Mouse (Mus musculus) midbrain, embryonic 11.5 days (tissue): ENCODE data around the gene Nek2. TPM values are rescaled to one million over a fixed set of nuclear protein-coding genes. Genes with fewer than 3 reads are reported as not detected.

Experiments
- ATAC-seq: fragments of 200-750 bp; cut with Nextera tagmentation; 2 replicates; pipeline ENCODE4 v1.8.0; 2017; ENCODE audit warnings: moderate TSS enrichment, moderate library complexity; ENCODE audit not compliant: low FRiP score
- DNase-seq: peaks from one replicate; pipeline ENCODE4 v3.0.0; 2015; ENCODE audit warnings: low spot score; ENCODE audit errors: missing footprints
- H3K27ac ChIP-seq: fragments of 300-500 bp; sonication (generic); 2 replicates; pipeline ENCODE4 v1.5.1; 2014; ENCODE audit warnings: low read depth, low read length
- H3K27me3 ChIP-seq: fragments of 300-500 bp; sonication (generic); 2 replicates; pipeline ENCODE4 v1.6.1; 2014; ENCODE audit warnings: mild to moderate bottlenecking, low read length, moderate library complexity, mixed read lengths; ENCODE audit not compliant: control insufficient read depth, insufficient read depth
- H3K36me3 ChIP-seq: fragments of 300-500 bp; sonication (generic); 2 replicates; pipeline ENCODE4 v1.6.1; 2014; ENCODE audit warnings: mild to moderate bottlenecking, low read length, moderate library complexity, mixed read lengths; ENCODE audit not compliant: control insufficient read depth, insufficient read depth
- H3K4me1 ChIP-seq: fragments of 300-500 bp; sonication (generic); 2 replicates; pipeline ENCODE4 v1.6.1; 2014; ENCODE audit warnings: low read length; ENCODE audit not compliant: control insufficient read depth, insufficient read depth
- H3K4me2 ChIP-seq: fragments of 300-500 bp; sonication (generic); 2 replicates; pipeline ENCODE4 v1.6.1; 2014; ENCODE audit warnings: mild to moderate bottlenecking, moderate library complexity
- H3K4me3 ChIP-seq: fragments of 300-500 bp; sonication (generic); 2 replicates; pipeline ENCODE4 v1.5.1; 2014; ENCODE audit warnings: low read depth, low read length
- H3K9ac ChIP-seq: fragments of 300-500 bp; sonication (generic); 2 replicates; pipeline ENCODE4 v1.6.1; 2014; ENCODE audit warnings: low read length
- H3K9me3 ChIP-seq: fragments of 300-500 bp; sonication (generic); 2 replicates; pipeline ENCODE4 v1.6.1; 2016; ENCODE audit warnings: low read length; ENCODE audit not compliant: control insufficient read depth
- WGBS: fragments of 180-500 bp; shearing (Covaris S2); extraction: QIAGEN DNeasy Blood & Tissue Kit; methylation state at CpG from one replicate; pipeline ENCODE4 v1.1.7; 2014; 5-methylcytosine and 5-hydroxymethylcytosine counted together
- polyA plus RNA-seq: library from polyadenylated mRNA; unstranded; fragments of >200 nt; fragmentation: Nextera tagmentation; extraction: Ambion mirVana; gene quantifications from 2 replicates; pipeline ENCODE4 v1.2.1, GENCODE M21; 2014

Nek2 gene
- polyA plus RNA-seq, 1 experiment from 2014 or later: 51.7 TPM

- Histone ChIP-seq H3K9ac (no peak overlapping the region), H3K27me3 (no peaks in the 10 kb centered on the region), H3K4me1 (peaks cover 8% of the 10 kb centered on the region; the same call in 1 of the 2 replicates), H3K4me3 (no peak overlapping the region), H3K36me3 (no peaks in the 10 kb centered on the region), H3K4me2 (no peak overlapping the region), H3K9me3 (no peaks in the 10 kb centered on the region), H3K27ac (no peak overlapping the region)
- no peak for DNase-seq
- 93% methylated on average over 12 of the region's 12 CpGs for WGBS
- no peak for ATAC-seq
Measured at GRCm38 (mm10) chr1:191842247-191842646, 21.0 kb downstream of the Nek2 start.

DNA sequence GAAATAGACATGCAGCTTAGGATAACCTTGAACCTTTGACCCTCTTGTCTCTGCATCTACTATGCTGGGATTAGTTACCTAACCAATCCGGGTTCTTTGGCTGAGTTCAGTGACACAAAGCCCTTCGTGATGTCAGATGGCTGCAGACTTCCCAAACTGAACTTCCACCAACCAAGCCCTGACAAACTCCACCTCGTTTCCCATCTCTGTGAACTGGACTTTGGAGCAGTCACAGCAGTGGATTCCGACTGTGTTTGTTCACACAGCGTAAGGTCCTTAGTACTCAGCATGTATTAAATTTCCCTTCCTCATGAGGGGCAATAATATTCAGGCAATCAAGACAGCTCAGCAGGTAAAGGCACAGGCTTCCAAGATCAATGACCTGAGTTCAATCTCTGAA lies 25.4 kb downstream of the Nek2 start:
- ATAC-seq: no peak
- Histone ChIP-seq H3K9me3 (no peaks in the 10 kb centered on the region), H3K27ac (no peak overlapping the region), H3K9ac (no peak overlapping the region), H3K4me2 (no peak overlapping the region), H3K36me3 (no peaks in the 10 kb centered on the region), H3K27me3 (no peaks in the 10 kb centered on the region), H3K4me3 (no peak overlapping the region), H3K4me1 (no peaks in the 10 kb centered on the region)
- WGBS: 79% methylated on average over 5 of the region's 5 CpGs
- no peak for DNase-seq

GRCm38 (mm10) chr1:191849501-191849900 lies 28.3 kb downstream of the Nek2 start:
- Histone ChIP-seq H3K4me3 (no peak overlapping the region), H3K27ac (no peak overlapping the region), H3K36me3 (no peaks in the 10 kb centered on the region), H3K27me3 (no peaks in the 10 kb centered on the region), H3K9me3 (no peaks in the 10 kb centered on the region), H3K4me1 (no peaks in the 10 kb centered on the region), H3K4me2 (no peak overlapping the region), H3K9ac (no peak overlapping the region)
- ATAC-seq (no peak), DNase-seq (no peak)
- WGBS: 76% methylated on average over 4 of the region's 4 CpGs

DNA sequence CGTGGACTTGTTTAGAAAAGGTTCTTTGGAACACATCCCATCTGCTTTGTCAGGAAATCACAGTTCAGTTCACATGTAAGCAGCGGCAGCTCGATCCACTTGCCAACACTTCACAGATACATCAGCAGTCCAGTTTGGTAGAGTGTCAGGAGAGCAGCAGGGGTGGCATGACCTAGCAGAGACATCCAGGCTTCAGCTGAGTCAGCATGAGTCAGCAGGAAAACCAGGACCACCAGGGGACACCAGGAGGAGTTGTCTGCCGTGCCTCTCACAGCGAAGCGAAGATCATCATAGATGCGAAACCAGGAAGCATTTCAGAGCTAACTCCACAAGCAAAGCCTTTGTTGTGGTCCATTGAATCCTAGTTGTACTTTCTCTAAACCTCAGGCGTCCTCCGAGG lies 32.2 kb downstream of the Nek2 start:
- DNase-seq: no peak
- H3K27ac ChIP-seq: no peak overlapping the region
- 82% methylated on average over 9 of the region's 9 CpGs for WGBS
- no peak overlapping the region for H3K9ac ChIP-seq
- H3K4me3 ChIP-seq: no peak overlapping the region
- no peaks in the 10 kb centered on the region for H3K9me3 ChIP-seq
- no peaks in the 10 kb centered on the region for H3K27me3 ChIP-seq
- H3K4me1 ChIP-seq: no peaks in the 10 kb centered on the region
- H3K36me3 ChIP-seq: no peaks in the 10 kb centered on the region
- no peak overlapping the region for H3K4me2 ChIP-seq
- no peak for ATAC-seq

- WGBS: 87% methylated on average over 5 of the region's 5 CpGs
- no peaks in the 10 kb centered on the region for H3K4me1 ChIP-seq
- H3K4me3 ChIP-seq: no peak overlapping the region
- no peak overlapping the region for H3K27ac ChIP-seq
- H3K9me3 ChIP-seq: no peaks in the 10 kb centered on the region
- H3K4me2 ChIP-seq: no peak overlapping the region
- ATAC-seq (no peak), DNase-seq (no peak)
- H3K27me3 ChIP-seq: no peaks in the 10 kb centered on the region
- H3K9ac ChIP-seq: no peak overlapping the region
- H3K36me3 ChIP-seq: no peaks in the 10 kb centered on the region
Measured at GRCm38 (mm10) chr1:191854716-191855115, 33.5 kb downstream of the Nek2 start.

- Histone ChIP-seq H3K4me1 (no peaks in the 10 kb centered on the region), H3K27ac (no peak overlapping the region), H3K27me3 (no peaks in the 10 kb centered on the region), H3K4me2 (no peak overlapping the region), H3K36me3 (no peaks in the 10 kb centered on the region), H3K4me3 (no peak overlapping the region), H3K9ac (no peak overlapping the region), H3K9me3 (no peaks in the 10 kb centered on the region)
- ATAC-seq: no peak
- no peak for DNase-seq
- WGBS: 80% methylated on average over 10 of the region's 10 CpGs
Measured at GRCm38 (mm10) chr1:191855136-191855878, 34.1 kb downstream of the Nek2 start.

GRCm38 (mm10) chr1:191856886-191857651 lies 35.8 kb downstream of the Nek2 start:
- DNase-seq: no peak
- H3K9ac ChIP-seq: no peak overlapping the region
- no peak overlapping the region for H3K4me3 ChIP-seq
- no peak for ATAC-seq
- H3K4me1 ChIP-seq: no peaks in the 10 kb centered on the region
- no peaks in the 10 kb centered on the region for H3K36me3 ChIP-seq
- H3K27me3 ChIP-seq: no peaks in the 10 kb centered on the region
- H3K9me3 ChIP-seq: no peaks in the 10 kb centered on the region
- WGBS: 86% methylated on average over 5 of the region's 5 CpGs
- H3K4me2 ChIP-seq: no peak overlapping the region
- no peak overlapping the region for H3K27ac ChIP-seq

- H3K9me3 ChIP-seq: no peaks in the 10 kb centered on the region
- DNase-seq (no peak), ATAC-seq (no peak)
- H3K4me2 ChIP-seq: no peak overlapping the region
- no peak overlapping the region for H3K4me3 ChIP-seq
- H3K4me1 ChIP-seq: no peaks in the 10 kb centered on the region
- H3K9ac ChIP-seq: no peak overlapping the region
- no peaks in the 10 kb centered on the region for H3K36me3 ChIP-seq
- no peaks in the 10 kb centered on the region for H3K27me3 ChIP-seq
- no peak overlapping the region for H3K27ac ChIP-seq
Measured at GRCm38 (mm10) chr1:191858136-191858535, 36.9 kb downstream of the Nek2 start.

DNA sequence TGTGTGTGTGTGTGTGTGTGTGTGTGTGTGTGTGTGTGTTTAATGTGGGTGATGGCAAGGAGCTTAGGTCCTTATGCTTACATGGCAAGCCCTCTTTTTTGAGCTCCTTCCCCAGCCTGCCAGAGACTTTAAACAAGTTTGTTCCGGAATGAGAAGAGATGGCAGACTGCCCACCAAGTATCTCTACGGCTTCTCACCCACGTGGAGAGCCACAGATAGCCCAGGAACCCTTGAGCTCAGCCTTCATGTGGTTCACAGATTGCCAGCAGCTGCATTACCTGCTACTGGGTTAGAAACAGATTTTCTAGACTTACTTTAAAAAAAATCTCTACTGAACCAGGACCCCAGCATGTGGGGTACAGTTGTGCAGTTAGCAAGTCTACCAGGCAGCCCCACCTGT lies 38.6 kb downstream of the Nek2 start:
- no peak overlapping the region for H3K4me3 ChIP-seq
- H3K4me1 ChIP-seq: no peaks in the 10 kb centered on the region
- no peak for ATAC-seq
- no peak overlapping the region for H3K4me2 ChIP-seq
- no peak for DNase-seq
- H3K36me3 ChIP-seq: no peaks in the 10 kb centered on the region
- 96% methylated on average over 3 of the region's 3 CpGs for WGBS
- no peak overlapping the region for H3K27ac ChIP-seq
- H3K27me3 ChIP-seq: no peaks in the 10 kb centered on the region
- no peak overlapping the region for H3K9ac ChIP-seq
- no peaks in the 10 kb centered on the region for H3K9me3 ChIP-seq
